Mouse (Mus musculus) CH12.LX (cell line): ENCODE measurements around the gene Klhl10. TPM values are rescaled to one million over a fixed set of nuclear protein-coding genes. Genes with fewer than 3 reads are reported as not detected.

Experiments used
- DNase-seq: peaks from one replicate; pipeline ENCODE4 v3.0.0-alpha.2; 2013; ENCODE audit errors: extremely low read depth
- H3K27ac ChIP-seq: 2 replicates; pipeline ENCODE4 v1.5.1; 2012; ENCODE audit warnings: low read depth, mild to moderate bottlenecking, control low read depth, moderate library complexity; ENCODE audit not compliant: insufficient read depth
- H3K27me3 ChIP-seq: replicated peaks from 2 replicates; pipeline ENCODE3; 2012; ENCODE audit warnings: inconsistent platforms
- H3K36me3 ChIP-seq, 2 experiments: replicated peaks in 1 of 2; 2 replicates each; pipeline versions ENCODE3 to v1.6.1; 2012; ENCODE audit warnings: inconsistent platforms in 1 of 2, low read length in 1 of 2, mild to moderate bottlenecking in 1 of 2, mixed read lengths in 1 of 2, moderate library complexity in 1 of 2; ENCODE audit not compliant: control insufficient read depth in 1 of 2, insufficient read depth in 1 of 2
- H3K4me1 ChIP-seq, 2 experiments: 2 replicates each; pipeline ENCODE4 v1.6.1; 2012; ENCODE audit warnings: inconsistent platforms in 1 of 2, moderate library complexity in 1 of 2; ENCODE audit not compliant: insufficient read depth in 2 of 2, control insufficient read depth in 1 of 2
- H3K4me2 ChIP-seq: 2 replicates; pipeline ENCODE4 v1.6.1; 2012; ENCODE audit warnings: low read depth, mild to moderate bottlenecking, control low read depth; ENCODE audit not compliant: poor library complexity, insufficient read depth, severe bottlenecking
- H3K4me3 ChIP-seq, 3 experiments: fragments of 150-350 bp in 1 of 3; sonication (generic) in 1 of 3; replicated peaks in 1 of 3; 2 replicates each; pipeline versions ENCODE3 to v1.5.1; 2011 to 2012; ENCODE audit warnings: low read depth in 2 of 3, low read length in 2 of 3, mild to moderate bottlenecking in 2 of 3, moderate library complexity in 2 of 3, control low read depth in 1 of 3, improper control_type of control experiment in 1 of 3, inconsistent platforms in 1 of 3, mixed read lengths in 1 of 3; ENCODE audit not compliant: poor library complexity in 1 of 3
- H3K79me2 ChIP-seq: replicated peaks from 2 replicates; pipeline ENCODE4 v1.6.1; 2012; ENCODE audit warnings: mild to moderate bottlenecking, moderate library complexity; ENCODE audit not compliant: control insufficient read depth, poor library complexity, insufficient read depth, severe bottlenecking; ENCODE audit errors: extremely low read depth
- H3K9ac ChIP-seq: 2 replicates; pipeline ENCODE4 v1.6.1; 2012; ENCODE audit warnings: low read depth, mild to moderate bottlenecking, control low read depth, moderate library complexity; ENCODE audit not compliant: insufficient read depth
- H3K9me3 ChIP-seq: replicated peaks from 2 replicates; pipeline ENCODE3; 2012; ENCODE audit warnings: low read length, inconsistent platforms, mixed read lengths
- BHLHE40 ChIP-seq: IDR thresholded peaks from 2 replicates; pipeline ENCODE4 v1.6.1; 2011; ENCODE audit warnings: mild to moderate bottlenecking, low read depth, low read length, improper control_type of control experiment
- E2F4 ChIP-seq: IDR thresholded peaks from 2 replicates; pipeline ENCODE4 v1.6.1; 2011; ENCODE audit warnings: low read depth, low read length, improper control_type of control experiment; ENCODE audit not compliant: insufficient replicate concordance
- ELF1 ChIP-seq: IDR thresholded peaks from 2 replicates; pipeline ENCODE4 v1.6.1; 2014; ENCODE audit warnings: low read depth, mild to moderate bottlenecking, inconsistent platforms, low read length, improper control_type of control experiment
- IRF4 ChIP-seq: IDR thresholded peaks from 2 replicates; pipeline ENCODE4 v1.6.1; 2014; ENCODE audit warnings: low read depth, mild to moderate bottlenecking, inconsistent platforms, low read length, improper control_type of control experiment
- JUN ChIP-seq: IDR thresholded peaks from 2 replicates; pipeline ENCODE4 v1.6.1; 2011; ENCODE audit warnings: low read depth, mild to moderate bottlenecking, low read length, improper control_type of control experiment, moderate library complexity; ENCODE audit not compliant: insufficient read depth
- MAX ChIP-seq: IDR thresholded peaks from 2 replicates; pipeline ENCODE4 v1.6.1; 2011; ENCODE audit warnings: low read length, improper control_type of control experiment
- MAZ ChIP-seq: IDR thresholded peaks from 2 replicates; pipeline ENCODE4 v1.6.1; 2012; ENCODE audit warnings: low read depth, mild to moderate bottlenecking, inconsistent platforms, low read length, improper control_type of control experiment, moderate library complexity
- MEF2A ChIP-seq: IDR thresholded peaks from 2 replicates; pipeline ENCODE4 v1.6.1; 2014; ENCODE audit warnings: low read depth, mild to moderate bottlenecking, inconsistent platforms, low read length, improper control_type of control experiment, borderline replicate concordance
- MYC ChIP-seq: IDR thresholded peaks from 2 replicates; pipeline ENCODE4 v1.6.1; 2011; ENCODE audit warnings: low read depth, mild to moderate bottlenecking, improper control_type of control experiment, low read length
- NELFE ChIP-seq: IDR thresholded peaks from 2 replicates; pipeline ENCODE4 v1.6.1; 2011; ENCODE audit warnings: low read depth, low read length, improper control_type of control experiment
- NRF1 ChIP-seq: IDR thresholded peaks from 2 replicates; pipeline ENCODE4 v1.6.1; 2014; ENCODE audit warnings: low read depth, mild to moderate bottlenecking, inconsistent platforms, low read length, improper control_type of control experiment, moderate library complexity
- RCOR1 ChIP-seq: conservative IDR thresholded peaks from 2 replicates; pipeline ENCODE4 v1.6.1; 2012; ENCODE audit warnings: low read depth, mild to moderate bottlenecking, inconsistent platforms, low read length, improper control_type of control experiment
- SMC3 ChIP-seq: IDR thresholded peaks from 2 replicates; pipeline ENCODE4 v1.6.1; 2011; ENCODE audit warnings: low read depth, low read length, improper control_type of control experiment
- UBTF ChIP-seq: IDR thresholded peaks from 2 replicates; pipeline ENCODE4 v1.6.1; 2012; ENCODE audit warnings: low read depth, mild to moderate bottlenecking, inconsistent platforms, low read length, improper control_type of control experiment, moderate library complexity
- ZC3H11A ChIP-seq: IDR thresholded peaks from 2 replicates; pipeline ENCODE4 v1.6.1; 2012; ENCODE audit warnings: low read depth, mild to moderate bottlenecking, inconsistent platforms, low read length, improper control_type of control experiment
- dilution Hi-C: fragments of 300-500 bp; cut with MboI; formaldehyde crosslinking; loops from 2 replicates; pipeline ENCODE4 v1.14.3; 2020; ENCODE audit warnings: low sequenced_read_pairs; ENCODE audit not compliant: extremely low pct_unique_long_range_greater_than_20kb, extremely low pct_ligation_motif_present
- in situ Hi-C: fragments of 300-500 bp; cut with MboI; formaldehyde crosslinking; loops from 3 replicates; pipeline ENCODE4 v1.14.3; 2019; ENCODE audit warnings: low sequenced_read_pairs, low pct_ligation_motif_present, low pct_unique_long_range_greater_than_20kb, mixed read lengths
- polyA plus RNA-seq: library from polyadenylated mRNA; unstranded; fragments of >175 nt; gene quantifications from 2 replicates; pipeline ENCODE4 v1.2.1, GENCODE M21; 2012; ENCODE audit warnings: low read depth; ENCODE audit not compliant: insufficient read length
- total RNA-seq, 2 experiments: library from RNA; depleted of rRNA; stranded (reverse); fragments of 300-350 nt in 1 of 2; fragments of >200 nt in 1 of 2; gene quantifications; 2 replicates each; pipeline ENCODE4 v1.2.3; 2012 to 2014

The Klhl10 gene
- total and polyA plus RNA-seq, 3 experiments = 0.30 to 1.1 (median 0.48) TPM

DNA sequence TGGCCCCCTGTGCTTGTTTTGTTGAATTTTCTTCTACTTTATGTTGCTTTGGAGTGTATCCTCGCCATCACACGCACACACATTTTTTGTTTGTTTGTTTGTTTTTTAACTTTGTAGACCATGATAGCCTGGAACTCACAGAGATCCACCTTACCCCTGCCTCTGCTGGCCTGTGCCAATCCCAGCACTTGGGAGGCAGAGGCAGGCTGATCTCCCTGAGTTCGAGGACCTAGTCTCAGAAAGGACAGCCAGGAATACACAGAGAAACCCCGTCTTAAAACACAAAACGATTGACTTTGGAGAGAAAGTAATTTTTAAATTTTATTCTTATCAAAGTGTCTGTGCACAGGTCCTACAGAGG lies 31.2 kb downstream of the Klhl10 start:
- H3K4me2 ChIP-seq = no peak overlapping the region
- in situ Hi-C loops (loop anchor here (5.0 kb wide), 1 partner anchor 46 kb away; no protein-coding TSS in a partner anchor), dilution Hi-C loops (no loop called here)
- peaks cover 37% of the 10 kb centered on the region for H3K79me2 ChIP-seq
- H3K9me3 ChIP-seq = no peaks in the 10 kb centered on the region
- H3K27me3 ChIP-seq = no peaks in the 10 kb centered on the region
- peak overlapping the region in 2 of 3 experiments; percentile 21 to 97 for H3K4me3 ChIP-seq
- no peak overlapping the region for H3K27ac ChIP-seq
- peaks cover 16 to 52% of the 10 kb centered on the region in 2 experiments for H3K36me3 ChIP-seq
- no peak for DNase-seq
- no peak overlapping the region for H3K9ac ChIP-seq
- peaks cover 3 to 35% of the 10 kb centered on the region in 2 experiments for H3K4me1 ChIP-seq
- TF ChIP-seq NELFE (no peak), NRF1 (no peak), BHLHE40 (no peak), SMC3 (no peak), JUN (no peak)

GRCm38 (mm10) chr11:100476281-100476680 lies 34.6 kb downstream of the Klhl10 start:
- Histone ChIP-seq H3K4me1 (peaks cover 0 to 4% of the 10 kb centered on the region in 2 experiments; a peak in 2 of 4 replicates), H3K4me2 (no peak overlapping the region), H3K36me3 (peaks cover 45 to 62% of the 10 kb centered on the region in 2 experiments), H3K9ac (no peak overlapping the region), H3K79me2 (peaks cover 11% of the 10 kb centered on the region), H3K4me3 (no peak overlapping the region), H3K27me3 (no peaks in the 10 kb centered on the region)
- in situ Hi-C loops = no loop called here
- dilution Hi-C loops = no loop called here
- TF ChIP-seq ZC3H11A = no peak
- TF ChIP-seq JUN = no peak
- TF ChIP-seq MAZ = no peak
- no peak for TF ChIP-seq UBTF
- no peak for TF ChIP-seq MYC
- no peak for TF ChIP-seq MEF2A
- TF ChIP-seq ELF1 = no peak
- TF ChIP-seq RCOR1 = no peak
- TF ChIP-seq MAX = no peak
- no peak for TF ChIP-seq E2F4
- no peak for TF ChIP-seq IRF4
- TF ChIP-seq, all 38 proteins: peak for 0
- Histone ChIP-seq H3K9me3 (no peaks in the 10 kb centered on the region), H3K27ac (no peak overlapping the region)
- no peak for DNase-seq
